Mouse (Mus musculus) cerebellum, adult 2 months (tissue): ENCODE results near the gene Elobl.

ENCODE experiments used
- CTCF ChIP-seq: fragments of 200-500 bp; IDR thresholded peaks from 2 replicates; pipeline ENCODE4 v1.5.1; 2011; ENCODE audit warnings: low read depth, mild to moderate bottlenecking, control low read depth, low read length, moderate library complexity, borderline replicate concordance; ENCODE audit not compliant: insufficient read depth
- POLR2A ChIP-seq: fragments of 200-500 bp; IDR thresholded peaks from 2 replicates; pipeline ENCODE4 v1.6.1; 2011; ENCODE audit warnings: low read length, control low read depth, borderline replicate concordance; ENCODE audit not compliant: insufficient read depth

GRCm38 (mm10) chr11:89006404-89006803, 39.7 kb upstream of the Elobl start:
- TF ChIP-seq POLR2A (no peak), CTCF (no peak)
